Mouse (Mus musculus) kidney, adult 9 months (tissue): Measurements from ENCODE around the gene Lbx1.

Experiments used
- DNase-seq: peaks from one replicate; pipeline ENCODE4 v3.0.0; 2022

Lbx1 gene

GRCm38 (mm10) chr19:45235766-45236362, at the start of gene Lbx1:
Gene Lbx1 (minus strand): TSS chr19:45235812.
- no peak for DNase-seq

GRCm38 (mm10) chr19:45283302-45283701, 47.7 kb upstream of the Lbx1 start:
- peak; percentile 39 for DNase-seq

- no peak for DNase-seq
Measured at GRCm38 (mm10) chr19:45276196-45276595, 40.6 kb upstream of the Lbx1 start.

GRCm38 (mm10) chr19:45271986-45272385, 36.4 kb upstream of the Lbx1 start:
- DNase-seq = no peak

- no peak for DNase-seq
Measured at GRCm38 (mm10) chr19:45262995-45263394, 27.4 kb upstream of the Lbx1 start.

- DNase-seq = no peak
Measured at GRCm38 (mm10) chr19:45257414-45258326, 22.1 kb upstream of the Lbx1 start.

- DNase-seq = no peak
Measured at GRCm38 (mm10) chr19:45254806-45255205, 19.2 kb upstream of the Lbx1 start.

GRCm38 (mm10) chr19:45252436-45252835, 16.8 kb upstream of the Lbx1 start:
- no peak for DNase-seq

- no peak for DNase-seq
Measured at GRCm38 (mm10) chr19:45248691-45249090, 13.1 kb upstream of the Lbx1 start.

GRCm38 (mm10) chr19:45243918-45244700, 8.5 kb upstream of the Lbx1 start:
- no peak for DNase-seq

GRCm38 (mm10) chr19:45243264-45243602, 7.6 kb upstream of the Lbx1 start:
- DNase-seq = no peak

GRCm38 (mm10) chr19:45242348-45243263, 7.0 kb upstream of the Lbx1 start:
- no peak for DNase-seq

- DNase-seq = no peak
Measured at GRCm38 (mm10) chr19:45242017-45242347, 6.4 kb upstream of the Lbx1 start.

- DNase-seq = no peak
Measured at GRCm38 (mm10) chr19:45240026-45240425, 4.4 kb upstream of the Lbx1 start.

GRCm38 (mm10) chr19:45239191-45239590, 3.6 kb upstream of the Lbx1 start:
- DNase-seq = no peak

GRCm38 (mm10) chr19:45237665-45238209, 2.1 kb upstream of the Lbx1 start:
- DNase-seq = no peak

- DNase-seq = no peak
Measured at GRCm38 (mm10) chr19:45237099-45237498, 1.5 kb upstream of the Lbx1 start.

GRCm38 (mm10) chr19:45236363-45236942, 841 bp upstream of the Lbx1 start:
- no peak for DNase-seq

GRCm38 (mm10) chr19:45235331-45235741, 276 bp downstream of the Lbx1 start:
- DNase-seq = no peak

GRCm38 (mm10) chr19:45234771-45235231, 811 bp downstream of the Lbx1 start:
- DNase-seq = no peak

- DNase-seq = no peak
Measured at GRCm38 (mm10) chr19:45234191-45234770, 1.3 kb downstream of the Lbx1 start.
